Mouse (Mus musculus) embryonic facial prominence, embryonic 12.5 days (tissue): ENCODE measurements around the gene Inpp5d. TPM values are rescaled to one million over a fixed set of nuclear protein-coding genes. Genes with fewer than 3 reads are reported as not detected.
"Not testable (repeated sequence)": the region's sequence is repeated elsewhere in the genome, so short reads cannot be mapped to it uniquely, and the experiment has no call there.

ENCODE experiments used
- ATAC-seq: fragments of 200-750 bp; cut with Nextera tagmentation; 2 replicates; pipeline ENCODE4 v1.8.0; 2017; ENCODE audit not compliant: insufficient number of reproducible peaks, insufficient read depth, low FRiP score, low TSS enrichment
- H3K27ac ChIP-seq: fragments of 300-500 bp; sonication (generic); 2 replicates; pipeline ENCODE4 v1.5.1; 2016; ENCODE audit warnings: mild to moderate bottlenecking
- H3K27me3 ChIP-seq: fragments of 300-500 bp; sonication (generic); 2 replicates; pipeline ENCODE4 v1.6.1; 2016; ENCODE audit warnings: mild to moderate bottlenecking, moderate library complexity
- H3K36me3 ChIP-seq: fragments of 300-500 bp; sonication (generic); 2 replicates; pipeline ENCODE4 v1.6.1; 2016; ENCODE audit warnings: mild to moderate bottlenecking
- H3K4me1 ChIP-seq: fragments of 300-500 bp; sonication (generic); 2 replicates; pipeline ENCODE4 v1.6.1; 2016
- H3K4me2 ChIP-seq: fragments of 300-500 bp; sonication (generic); replicated peaks from 2 replicates; pipeline ENCODE4 v1.6.1; 2016; ENCODE audit warnings: mild to moderate bottlenecking, moderate library complexity
- H3K4me3 ChIP-seq: fragments of 300-500 bp; sonication (generic); 2 replicates; pipeline ENCODE4 v1.5.1; 2016; ENCODE audit warnings: mild to moderate bottlenecking
- H3K9ac ChIP-seq: fragments of 300-500 bp; sonication (generic); 2 replicates; pipeline ENCODE4 v1.6.1; 2016; ENCODE audit warnings: mild to moderate bottlenecking, moderate library complexity
- H3K9me3 ChIP-seq: fragments of 300-500 bp; sonication (generic); 2 replicates; pipeline ENCODE4 v1.6.1; 2016; ENCODE audit warnings: mild to moderate bottlenecking, moderate library complexity
- WGBS: fragments of 180-500 bp; shearing (Covaris S2); methylation state at CpG from one replicate; pipeline ENCODE4 v1.1.7; 2016; 5-methylcytosine and 5-hydroxymethylcytosine counted together
- polyA plus RNA-seq: library from polyadenylated mRNA; unstranded; fragments of >200 nt; fragmentation: Nextera tagmentation; extraction: Ambion mirVana; gene quantifications from 2 replicates; pipeline ENCODE4 v1.2.1, GENCODE M21; 2016

The Inpp5d gene
- polyA plus RNA-seq, 1 experiment from 2014 or later = 6.1 TPM

DNA sequence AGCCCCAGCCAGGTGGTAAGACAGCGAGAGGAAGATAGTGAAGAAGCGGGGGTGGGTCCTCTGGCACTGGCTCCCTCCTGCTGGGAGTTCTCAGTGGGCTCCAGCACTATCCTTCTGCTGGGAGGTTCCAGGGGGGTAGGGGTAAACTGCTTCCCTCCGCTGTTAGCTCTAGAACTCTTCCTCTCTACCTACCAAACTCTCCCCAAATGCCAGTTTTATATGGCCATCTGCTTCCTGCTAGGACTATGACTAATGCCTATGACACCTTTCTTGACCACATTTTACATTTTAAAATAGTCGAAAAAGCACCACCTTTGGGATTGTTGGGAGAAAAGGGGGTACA lies 39.5 kb downstream of the Inpp5d start:
- Histone ChIP-seq H3K4me3 (no peak overlapping the region), H3K9me3 (no peaks in the 10 kb centered on the region), H3K27ac (no peak overlapping the region), H3K27me3 (no peaks in the 10 kb centered on the region), H3K4me1 (no peaks in the 10 kb centered on the region; the same call in 1 of the 2 replicates), H3K36me3 (no peaks in the 10 kb centered on the region), H3K9ac (no peak overlapping the region), H3K4me2 (no peak overlapping the region)
- no peak for ATAC-seq
- WGBS = 79% methylated on average over 4 of the region's 4 CpGs

DNA sequence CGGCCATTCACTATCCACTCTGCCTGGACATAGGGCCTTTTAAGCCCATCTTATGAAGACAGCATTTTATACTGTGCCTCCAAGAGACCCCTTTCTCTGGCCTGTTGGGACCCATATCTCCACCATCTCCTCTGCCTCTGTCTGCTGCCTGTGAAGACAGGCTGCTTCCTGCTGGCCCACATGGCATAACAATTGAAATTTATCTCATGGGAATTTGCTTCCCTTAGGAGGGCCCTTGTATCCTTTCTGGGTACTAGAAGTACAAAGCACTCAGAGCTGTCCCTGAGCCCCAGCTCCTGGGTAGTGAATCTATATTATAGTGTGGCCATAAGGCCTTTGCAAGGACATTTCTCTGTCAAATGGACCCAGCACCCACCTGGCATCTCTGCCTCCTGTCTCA lies 40.6 kb downstream of the Inpp5d start:
- Histone ChIP-seq H3K4me1 (no peaks in the 10 kb centered on the region; the same call in 1 of the 2 replicates), H3K9ac (no peak overlapping the region), H3K9me3 (no peaks in the 10 kb centered on the region), H3K4me2 (no peak overlapping the region), H3K27ac (no peak overlapping the region), H3K36me3 (no peaks in the 10 kb centered on the region), H3K27me3 (no peaks in the 10 kb centered on the region), H3K4me3 (no peak overlapping the region)
- 70% methylated on average over 1 of the region's 1 CpGs for WGBS
- no peak for ATAC-seq

DNA sequence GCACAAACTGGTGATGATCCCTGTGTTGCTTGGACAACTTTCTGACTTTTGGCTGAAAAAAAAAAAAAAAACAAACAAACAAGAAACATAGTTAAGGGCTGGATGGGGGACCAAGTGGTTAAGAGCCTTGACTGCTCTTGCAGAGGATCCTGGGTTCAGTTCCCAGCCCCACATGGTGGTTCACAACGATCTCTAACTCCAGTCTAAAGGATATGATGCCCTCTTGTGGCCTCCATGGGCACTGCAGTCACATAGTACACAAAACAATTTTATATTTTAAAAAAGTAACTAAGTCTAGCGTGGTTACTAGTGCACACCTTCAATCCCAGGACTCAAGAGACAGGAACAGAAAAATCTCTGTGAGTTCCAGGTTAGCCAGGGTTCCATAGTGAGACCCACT lies 43.9 kb downstream of the Inpp5d start:
- Histone ChIP-seq H3K27me3 (no peaks in the 10 kb centered on the region), H3K36me3 (no peaks in the 10 kb centered on the region), H3K4me3 (no peak overlapping the region), H3K27ac (no peak overlapping the region), H3K9me3 (no peaks in the 10 kb centered on the region), H3K9ac (no peak overlapping the region), H3K4me2 (no peak overlapping the region), H3K4me1 (no peaks in the 10 kb centered on the region)
- ATAC-seq = no peak
- 72% methylated on average over 2 of the region's 2 CpGs for WGBS

DNA sequence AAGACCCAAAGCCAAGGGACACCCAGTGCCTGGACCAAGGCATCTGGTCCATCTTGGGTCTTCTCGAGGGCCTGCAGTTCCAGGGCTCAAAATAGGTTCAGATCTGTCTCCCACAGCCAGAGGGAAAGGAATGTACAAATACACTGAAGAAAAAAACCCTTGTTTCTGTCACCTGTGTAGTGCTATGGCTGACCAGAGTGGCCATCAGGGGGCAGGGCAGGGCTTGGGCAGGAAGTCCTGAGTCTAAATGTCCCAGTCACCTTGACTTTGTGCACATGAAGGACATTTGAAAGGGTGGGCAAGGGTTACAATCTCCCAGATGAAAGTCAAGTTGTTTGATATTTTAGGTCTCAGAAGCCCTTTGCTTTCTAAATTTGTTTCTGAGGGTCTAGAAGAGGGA lies 46.9 kb downstream of the Inpp5d start:
- H3K4me2 ChIP-seq = no peak overlapping the region
- no peak for ATAC-seq
- H3K9ac ChIP-seq = no peak overlapping the region
- H3K4me3 ChIP-seq = no peak overlapping the region
- no peak overlapping the region for H3K27ac ChIP-seq
- no peaks in the 10 kb centered on the region for H3K9me3 ChIP-seq
- no peaks in the 10 kb centered on the region for H3K4me1 ChIP-seq
- no peaks in the 10 kb centered on the region for H3K27me3 ChIP-seq
- 52% methylated on average over 1 of the region's 1 CpGs for WGBS
- H3K36me3 ChIP-seq = no peaks in the 10 kb centered on the region

DNA sequence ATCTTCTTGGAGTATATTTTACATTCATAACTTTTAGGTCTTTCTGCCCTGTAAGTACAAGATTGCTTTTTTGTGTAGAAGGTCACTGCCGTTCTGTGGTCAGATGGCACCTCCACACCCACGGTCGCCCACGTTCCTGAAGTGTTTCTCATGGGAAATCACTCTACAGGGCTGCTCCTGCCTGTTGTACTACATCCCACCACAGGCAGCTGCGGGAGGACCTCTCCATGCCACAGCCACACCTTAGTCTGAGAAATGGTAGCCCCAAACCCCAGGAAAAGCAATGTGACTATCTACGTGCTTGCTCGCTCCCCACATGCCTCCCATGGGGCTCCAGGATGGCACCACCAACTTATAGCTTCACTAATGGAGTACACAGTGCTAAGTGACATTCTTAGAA lies 48.2 kb downstream of the Inpp5d start:
- WGBS = 91% methylated on average over 7 of the region's 7 CpGs
- Histone ChIP-seq H3K9ac (no peak overlapping the region), H3K27ac (no peak overlapping the region), H3K9me3 (no peaks in the 10 kb centered on the region), H3K4me2 (no peak overlapping the region), H3K4me1 (no peaks in the 10 kb centered on the region), H3K4me3 (no peak overlapping the region), H3K36me3 (no peaks in the 10 kb centered on the region), H3K27me3 (no peaks in the 10 kb centered on the region)
- no peak for ATAC-seq

DNA sequence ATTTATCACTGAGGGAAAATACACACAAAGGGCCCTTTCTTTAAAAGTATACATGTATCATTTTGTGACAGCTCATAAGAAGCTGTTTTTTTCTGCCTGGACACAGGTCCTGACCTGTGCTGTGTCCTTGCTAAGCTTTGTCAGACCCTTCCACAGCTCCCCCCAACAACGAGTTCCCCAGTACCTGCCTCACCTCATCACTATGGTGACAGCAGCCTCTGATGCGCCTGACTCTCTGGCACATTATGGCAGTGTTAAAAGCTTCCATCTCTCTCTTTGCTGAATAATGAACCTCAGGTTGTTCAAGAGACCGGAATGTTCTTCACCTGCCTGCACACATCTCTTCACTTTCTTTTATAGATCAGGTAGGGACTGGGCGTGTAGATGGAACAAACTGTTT lies 51.4 kb downstream of the Inpp5d start:
- no peak overlapping the region for H3K4me3 ChIP-seq
- no peaks in the 10 kb centered on the region for H3K27me3 ChIP-seq
- no peaks in the 10 kb centered on the region for H3K9me3 ChIP-seq
- H3K36me3 ChIP-seq = no peaks in the 10 kb centered on the region
- WGBS = 71% methylated on average over 4 of the region's 4 CpGs
- H3K4me1 ChIP-seq = no peaks in the 10 kb centered on the region
- H3K27ac ChIP-seq = no peak overlapping the region
- H3K4me2 ChIP-seq = no peak overlapping the region
- H3K9ac ChIP-seq = no peak overlapping the region
- no peak for ATAC-seq

DNA sequence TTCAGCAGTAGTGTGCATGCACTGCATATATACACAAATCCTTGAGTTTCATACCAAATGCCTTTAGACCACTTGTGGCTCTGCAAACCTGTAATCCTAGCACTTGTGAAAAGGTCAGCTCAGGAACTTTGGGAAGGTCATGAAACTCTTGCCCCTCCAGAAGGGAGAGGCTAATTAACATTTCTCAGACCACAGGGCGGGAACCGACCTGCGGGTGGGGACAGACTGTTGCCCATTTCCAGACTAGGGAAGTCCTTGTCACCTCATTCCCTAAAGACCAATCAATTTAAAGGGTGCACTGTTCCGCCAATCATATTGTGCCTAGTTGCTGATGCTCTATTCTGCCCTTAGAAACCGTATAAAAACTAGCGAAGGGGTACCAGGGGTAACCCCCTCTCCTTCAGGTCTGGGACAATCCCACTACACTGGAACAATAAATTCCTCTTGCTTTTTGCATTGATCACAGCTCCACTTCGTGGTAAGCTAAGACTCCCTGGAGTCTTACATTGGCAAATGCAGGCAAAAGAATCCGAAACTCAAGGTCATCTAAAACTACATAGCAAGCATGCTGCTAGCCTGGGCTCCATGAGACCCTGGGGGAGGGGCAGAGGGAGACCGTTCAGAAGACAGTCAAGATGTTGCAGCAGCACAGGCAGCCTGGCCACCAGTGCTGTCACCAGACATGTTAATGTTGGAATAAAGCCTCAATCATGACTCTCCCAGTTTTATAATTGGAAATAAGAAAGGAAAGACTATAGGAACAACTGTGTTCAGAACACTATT lies 53.9 kb downstream of the Inpp5d start:
- no peaks in the 10 kb centered on the region for H3K4me1 ChIP-seq

DNA sequence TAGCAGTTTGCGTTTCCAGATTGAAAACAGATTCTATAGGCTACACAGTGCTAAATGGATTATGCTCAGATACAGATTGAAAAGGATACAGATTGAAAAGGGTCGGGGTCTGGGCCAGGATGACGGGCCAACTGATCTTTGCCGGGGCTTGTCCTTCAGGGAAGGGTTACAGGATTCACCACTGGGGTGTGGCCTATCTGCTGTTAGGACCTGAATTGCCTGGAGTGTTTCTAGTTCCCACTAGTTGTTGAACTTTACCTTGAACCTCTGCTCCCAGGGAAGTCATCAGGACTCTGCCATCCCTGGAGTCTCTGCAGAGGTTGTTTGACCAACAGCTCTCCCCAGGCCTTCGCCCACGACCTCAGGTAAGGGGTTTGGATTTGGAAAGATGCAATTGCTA lies 55.9 kb downstream of the Inpp5d start:
- H3K9ac ChIP-seq = no peak overlapping the region
- H3K27ac ChIP-seq = no peak overlapping the region
- no peaks in the 10 kb centered on the region for H3K36me3 ChIP-seq
- no peaks in the 10 kb centered on the region for H3K9me3 ChIP-seq
- no peak overlapping the region for H3K4me2 ChIP-seq
- no peak for ATAC-seq
- H3K4me1 ChIP-seq = no peaks in the 10 kb centered on the region
- no peaks in the 10 kb centered on the region for H3K27me3 ChIP-seq
- H3K4me3 ChIP-seq = no peak overlapping the region
- 74% methylated on average over 6 of the region's 6 CpGs for WGBS

More for the DNA sequence above, 53.9 kb downstream of the Inpp5d start:
- no peaks in the 10 kb centered on the region for H3K27me3 ChIP-seq
- no peaks in the 10 kb centered on the region for H3K36me3 ChIP-seq
- H3K9ac ChIP-seq = no peak overlapping the region
- no peaks in the 10 kb centered on the region for H3K9me3 ChIP-seq
- H3K27ac ChIP-seq = no peak overlapping the region
- no peak overlapping the region for H3K4me3 ChIP-seq
- H3K4me2 ChIP-seq = no peak overlapping the region
- WGBS = 64% methylated on average over 9 of the region's 9 CpGs
- no peak for ATAC-seq

DNA sequence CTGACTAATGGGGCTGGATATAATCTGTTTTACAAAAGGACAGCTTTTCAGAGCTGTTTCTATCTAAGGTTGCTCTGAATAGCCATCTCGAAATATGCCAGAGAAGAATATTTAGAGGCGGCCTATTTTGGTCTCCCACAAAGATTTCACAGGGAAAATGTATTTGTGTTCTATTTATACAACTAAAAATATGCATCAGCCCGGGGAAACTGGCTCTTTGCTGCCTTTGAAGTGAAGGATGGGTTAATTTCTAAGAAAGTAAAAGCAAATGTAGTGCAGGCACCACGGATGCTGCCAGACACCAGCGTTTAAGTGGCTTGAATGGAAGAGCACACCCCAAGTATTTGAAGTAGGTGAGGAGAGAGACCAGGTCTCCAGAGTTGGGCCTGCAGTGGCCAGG lies 59.0 kb downstream of the Inpp5d start:
- WGBS = 80% methylated on average over 5 of the region's 5 CpGs
- Histone ChIP-seq H3K4me1 (no peaks in the 10 kb centered on the region), H3K4me3 (no peak overlapping the region), H3K36me3 (no peaks in the 10 kb centered on the region), H3K4me2 (no peak overlapping the region), H3K9ac (no peak overlapping the region), H3K27ac (no peak overlapping the region), H3K27me3 (no peaks in the 10 kb centered on the region), H3K9me3 (no peaks in the 10 kb centered on the region)
- no peak for ATAC-seq

DNA sequence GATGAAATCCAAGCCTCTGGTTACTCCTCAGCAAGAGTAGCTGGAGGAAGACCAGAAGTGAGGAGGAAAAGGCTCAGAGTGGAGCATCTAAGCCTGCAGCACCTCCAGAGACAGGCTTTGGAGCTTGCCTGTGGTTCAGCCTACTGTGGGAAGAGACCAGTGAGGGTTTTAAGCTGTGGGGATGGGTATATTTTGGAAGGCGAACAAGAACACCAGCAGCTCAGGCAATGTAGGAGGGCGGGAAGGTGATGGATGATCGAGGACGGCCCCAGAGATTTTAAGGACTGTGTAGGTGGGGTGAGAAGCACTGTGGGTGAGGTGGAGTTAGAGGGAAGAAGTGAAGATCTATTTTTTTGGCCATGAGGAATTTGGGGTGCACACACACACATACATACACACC lies 60.8 kb downstream of the Inpp5d start:
- ATAC-seq = no peak
- WGBS = 85% methylated on average over 4 of the region's 4 CpGs

DNA sequence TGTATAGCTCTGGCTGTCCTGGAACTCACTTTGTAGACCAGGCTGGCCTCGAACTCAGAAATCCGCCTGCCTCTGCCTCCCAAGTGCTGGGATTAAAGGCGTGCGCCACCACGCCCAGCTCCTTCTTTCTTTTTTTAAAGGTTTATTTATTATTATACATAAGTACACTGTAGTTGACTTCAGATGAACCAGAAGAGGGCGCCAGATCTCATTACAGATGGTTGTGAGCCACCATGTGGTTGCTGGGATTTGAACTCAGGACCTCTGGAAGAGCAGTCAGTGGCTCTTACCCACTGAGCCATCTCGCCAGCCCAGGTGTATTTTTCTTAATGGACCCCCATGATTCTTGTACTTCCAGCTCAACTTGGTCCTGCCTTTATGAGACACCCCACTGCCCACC lies 62.4 kb downstream of the Inpp5d start:
- H3K27me3 ChIP-seq, H3K9me3 ChIP-seq, H3K4me2 ChIP-seq, H3K36me3 ChIP-seq, H3K4me3 ChIP-seq, ATAC-seq, H3K27ac ChIP-seq, H3K9ac ChIP-seq, H3K4me1 ChIP-seq: not testable (repeated sequence)
- 85% methylated on average over 7 of the region's 7 CpGs for WGBS

More for the DNA sequence above, 60.8 kb downstream of the Inpp5d start:
- Histone ChIP-seq H3K9me3 (no peaks in the 10 kb centered on the region), H3K36me3 (no peaks in the 10 kb centered on the region), H3K9ac (no peak overlapping the region), H3K4me2 (no peak overlapping the region), H3K4me1 (no peaks in the 10 kb centered on the region), H3K4me3 (no peak overlapping the region), H3K27me3 (no peaks in the 10 kb centered on the region), H3K27ac (no peak overlapping the region)

DNA sequence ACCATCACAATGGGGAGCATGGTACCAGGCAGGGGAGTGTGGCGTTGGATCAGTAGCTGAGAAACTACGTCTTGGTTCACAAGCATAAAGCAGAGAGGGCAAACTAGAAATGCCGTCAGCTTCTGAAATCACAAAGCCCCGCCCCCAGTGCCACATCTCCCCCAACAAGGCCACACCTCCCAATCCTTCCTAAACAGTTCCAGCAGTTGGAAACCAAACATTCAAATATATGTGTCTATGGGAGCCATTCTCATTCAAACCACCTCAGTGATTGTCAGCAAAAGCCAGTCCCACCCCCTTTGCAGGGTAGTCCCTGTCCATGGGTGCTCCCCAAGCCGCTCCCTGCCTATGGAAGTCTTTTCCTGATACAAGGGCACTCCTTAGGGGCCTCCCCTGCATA lies 64.0 kb downstream of the Inpp5d start:
- no peak for ATAC-seq
- Histone ChIP-seq H3K27ac (no peak overlapping the region), H3K9ac (no peak overlapping the region), H3K9me3 (no peaks in the 10 kb centered on the region), H3K4me2 (no peak overlapping the region), H3K4me3 (no peak overlapping the region), H3K27me3 (no peaks in the 10 kb centered on the region), H3K4me1 (peaks cover 3% of the 10 kb centered on the region; the same call in 1 of the 2 replicates), H3K36me3 (no peaks in the 10 kb centered on the region)
- WGBS = 89% methylated on average over 5 of the region's 5 CpGs
